Mouse (Mus musculus) midbrain, embryonic 13.5 days (tissue): ENCODE data around the gene Cpb2. TPM values are rescaled to one million over a fixed set of nuclear protein-coding genes. Genes with fewer than 3 reads are reported as not detected.

ENCODE experiments used
- ATAC-seq: fragments of 200-750 bp; cut with Nextera tagmentation; 2 replicates; pipeline ENCODE4 v1.8.0; 2017; ENCODE audit warnings: mild to moderate bottlenecking, moderate TSS enrichment, moderate library complexity
- H3K27ac ChIP-seq: fragments of 300-500 bp; sonication (generic); 2 replicates; pipeline ENCODE4 v1.5.1; 2015; ENCODE audit warnings: inconsistent platforms, mild to moderate bottlenecking, moderate library complexity
- H3K27me3 ChIP-seq: fragments of 300-500 bp; sonication (generic); 2 replicates; pipeline ENCODE4 v1.6.1; 2015; ENCODE audit warnings: mild to moderate bottlenecking, inconsistent platforms
- H3K36me3 ChIP-seq: fragments of 300-500 bp; sonication (generic); 2 replicates; pipeline ENCODE4 v1.6.1; 2015; ENCODE audit warnings: mild to moderate bottlenecking, inconsistent platforms
- H3K4me1 ChIP-seq: fragments of 300-500 bp; sonication (generic); replicated peaks from 2 replicates; pipeline ENCODE4 v1.6.1; 2015; ENCODE audit warnings: inconsistent platforms
- H3K4me2 ChIP-seq: fragments of 300-500 bp; sonication (generic); replicated peaks from 2 replicates; pipeline ENCODE4 v1.6.1; 2015; ENCODE audit warnings: moderate library complexity, mild to moderate bottlenecking, inconsistent platforms
- H3K4me3 ChIP-seq: fragments of 300-500 bp; sonication (generic); replicated peaks from 2 replicates; pipeline ENCODE4 v1.5.1; 2015; ENCODE audit warnings: mild to moderate bottlenecking, inconsistent platforms
- H3K9ac ChIP-seq: fragments of 300-500 bp; sonication (generic); replicated peaks from 2 replicates; pipeline ENCODE4 v1.6.1; 2015; ENCODE audit warnings: mild to moderate bottlenecking, inconsistent platforms
- H3K9me3 ChIP-seq: fragments of 300-500 bp; sonication (generic); 2 replicates; pipeline ENCODE4 v1.6.1; 2016; ENCODE audit warnings: mild to moderate bottlenecking, inconsistent platforms
- WGBS: fragments of 180-500 bp; shearing (Covaris S2); methylation state at CpG from one replicate; pipeline ENCODE4 v1.1.7; 2015; 5-methylcytosine and 5-hydroxymethylcytosine counted together
- polyA plus RNA-seq: library from polyadenylated mRNA; unstranded; fragments of >200 nt; fragmentation: Nextera tagmentation; extraction: Ambion mirVana; gene quantifications from 2 replicates; pipeline ENCODE4 v1.2.1, GENCODE M21; 2015

The Cpb2 gene
- polyA plus RNA-seq: 0.19 TPM in 1 of 2 replicates, not detected in the other

DNA sequence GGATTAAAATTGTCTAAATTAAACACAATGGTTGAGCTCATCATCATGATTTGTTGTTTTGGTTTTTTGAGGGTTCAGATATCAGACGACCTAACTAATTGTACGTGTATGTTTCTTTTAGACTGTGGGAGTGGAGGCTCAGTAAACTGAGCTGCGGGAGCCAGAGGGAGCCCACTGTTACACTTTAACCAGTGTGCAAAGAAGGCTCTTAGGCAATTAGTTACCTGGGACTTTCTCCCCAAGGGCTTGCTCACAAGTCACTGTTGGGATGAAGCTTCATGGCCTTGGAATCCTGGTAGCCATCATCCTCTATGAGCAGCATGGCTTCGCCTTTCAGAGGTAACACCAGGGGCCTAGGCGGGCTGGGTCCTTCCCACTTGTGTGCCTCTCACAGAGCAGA is at the start of gene Cpb2:
TSS of gene Cpb2 (plus strand) at position 201 of the 400 bp plus-strand sequence.
- no peak within 1 kb of the TSS for H3K4me2 ChIP-seq
- H3K9me3 ChIP-seq: no peaks in the 10 kb centered on the region
- no peak within 1 kb of the TSS for H3K4me3 ChIP-seq
- 0 out of 2 replicates have a peak, but pooled peaks cover 1% of the 10 kb centered on the region for H3K4me1 ChIP-seq
- 94% methylated on average over 5 of the region's 5 CpGs for WGBS
- no peak within 1 kb of the TSS for H3K27ac ChIP-seq
- H3K36me3 ChIP-seq: no peaks in the 10 kb centered on the region
- no peak within 1 kb of the TSS for H3K9ac ChIP-seq
- ATAC-seq: no peak
- peaks cover 9% of the 10 kb centered on the region; the same call in 1 of the 2 replicates for H3K27me3 ChIP-seq

DNA sequence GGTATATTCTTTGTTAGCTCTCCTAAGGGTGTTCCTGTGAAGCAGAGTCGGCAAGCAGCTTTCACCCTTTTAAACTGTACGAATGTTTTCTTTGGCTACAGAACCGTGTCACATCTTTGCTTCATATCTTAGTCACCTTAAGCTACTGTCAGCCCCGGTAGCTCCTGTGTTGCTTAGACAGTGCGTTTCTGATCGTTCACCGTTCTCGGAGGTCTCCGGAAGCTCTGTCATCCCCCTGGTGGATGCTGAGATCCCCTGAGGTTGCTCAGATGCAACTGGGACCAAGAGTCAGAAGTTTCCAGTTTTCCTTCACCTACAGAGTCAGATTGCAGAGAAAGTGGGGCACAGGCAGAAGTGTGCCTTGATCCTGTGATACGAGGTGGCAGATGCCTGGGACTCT is 49.7 kb upstream of the Cpb2 start:
- Histone ChIP-seq H3K27me3 (no peaks in the 10 kb centered on the region), H3K9ac (no peak overlapping the region), H3K4me3 (no peak overlapping the region), H3K4me2 (no peak overlapping the region), H3K27ac (no peak overlapping the region), H3K36me3 (no peaks in the 10 kb centered on the region), H3K9me3 (no peaks in the 10 kb centered on the region), H3K4me1 (no peaks in the 10 kb centered on the region)
- WGBS: 92% methylated on average over 10 of the region's 10 CpGs
- no peak for ATAC-seq

DNA sequence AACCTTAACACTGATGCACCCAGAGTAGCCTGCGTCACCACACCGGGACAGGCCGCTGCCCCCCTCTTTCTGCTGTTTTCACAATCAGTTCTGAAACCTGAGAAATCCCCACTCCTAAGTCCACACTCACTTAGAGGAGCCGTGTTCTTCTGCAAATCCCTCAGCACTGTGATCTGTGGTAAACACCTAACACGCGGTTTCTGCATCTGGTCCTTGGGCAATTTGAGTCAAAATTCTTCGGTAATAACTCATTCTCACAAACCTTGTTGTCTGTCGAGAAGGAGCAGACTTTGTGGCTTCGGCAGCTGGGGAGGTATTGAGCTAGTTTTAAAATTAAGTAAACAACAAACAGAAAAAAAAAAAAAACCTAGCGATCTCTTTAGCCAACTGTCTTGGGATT is 49.2 kb upstream of the Cpb2 start:
- ATAC-seq: no peak
- no peak overlapping the region for H3K4me3 ChIP-seq
- no peaks in the 10 kb centered on the region for H3K36me3 ChIP-seq
- H3K4me1 ChIP-seq: no peaks in the 10 kb centered on the region
- H3K9ac ChIP-seq: no peak overlapping the region
- 90% methylated on average over 10 of the region's 10 CpGs for WGBS
- H3K27me3 ChIP-seq: no peaks in the 10 kb centered on the region
- no peak overlapping the region for H3K27ac ChIP-seq
- H3K9me3 ChIP-seq: no peaks in the 10 kb centered on the region
- H3K4me2 ChIP-seq: no peak overlapping the region

DNA sequence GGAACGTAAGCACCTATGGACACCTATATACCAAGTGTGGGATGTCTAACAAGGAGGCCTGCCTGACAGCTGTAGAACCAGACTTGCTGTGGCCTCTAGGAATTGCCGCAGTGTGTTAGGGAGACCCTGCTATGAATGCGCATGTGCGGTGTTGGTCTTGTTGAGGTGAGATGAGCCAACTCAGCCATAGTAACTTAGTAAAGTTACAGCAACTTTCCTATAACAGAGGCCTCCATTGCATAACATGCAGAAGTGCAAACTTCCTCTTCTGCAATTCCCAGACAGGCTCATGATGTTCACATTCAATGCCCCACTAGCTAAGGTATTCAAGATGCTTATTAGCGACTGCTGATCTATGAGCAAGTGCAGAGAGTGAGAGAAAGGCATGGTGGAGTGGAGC is 46.6 kb upstream of the Cpb2 start:
- Histone ChIP-seq H3K4me3 (no peak overlapping the region), H3K36me3 (no peaks in the 10 kb centered on the region), H3K9me3 (no peaks in the 10 kb centered on the region), H3K27me3 (no peaks in the 10 kb centered on the region), H3K27ac (no peak overlapping the region), H3K4me1 (no peaks in the 10 kb centered on the region), H3K9ac (no peak overlapping the region), H3K4me2 (no peak overlapping the region)
- WGBS: 88% methylated on average over 5 of the region's 5 CpGs
- no peak for ATAC-seq

DNA sequence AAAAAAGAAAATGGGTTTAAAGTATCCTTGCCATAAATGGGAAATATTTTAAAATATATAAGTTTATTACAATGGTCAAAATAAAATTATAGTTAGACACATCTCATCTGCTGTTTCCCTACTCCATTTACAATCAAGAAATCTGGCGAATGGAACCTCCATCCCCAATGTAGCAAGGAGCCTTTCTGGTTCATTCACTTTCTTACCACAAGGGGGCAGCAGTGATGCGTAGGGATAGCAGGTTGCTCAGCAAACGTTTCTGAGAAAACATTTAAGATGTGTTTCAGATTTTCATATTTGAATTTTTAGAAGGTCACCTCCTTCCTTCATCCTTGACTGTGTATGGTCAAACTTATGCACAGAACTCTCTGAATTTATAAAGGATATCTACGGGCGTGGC is 45.1 kb upstream of the Cpb2 start:
- no peaks in the 10 kb centered on the region for H3K27me3 ChIP-seq
- H3K9ac ChIP-seq: no peak overlapping the region
- WGBS: 43% methylated on average over 5 of the region's 5 CpGs
- no peak overlapping the region for H3K27ac ChIP-seq
- H3K4me1 ChIP-seq: no peaks in the 10 kb centered on the region
- no peaks in the 10 kb centered on the region for H3K36me3 ChIP-seq
- no peaks in the 10 kb centered on the region for H3K9me3 ChIP-seq
- no peak for ATAC-seq
- H3K4me3 ChIP-seq: no peak overlapping the region
- no peak overlapping the region for H3K4me2 ChIP-seq

DNA sequence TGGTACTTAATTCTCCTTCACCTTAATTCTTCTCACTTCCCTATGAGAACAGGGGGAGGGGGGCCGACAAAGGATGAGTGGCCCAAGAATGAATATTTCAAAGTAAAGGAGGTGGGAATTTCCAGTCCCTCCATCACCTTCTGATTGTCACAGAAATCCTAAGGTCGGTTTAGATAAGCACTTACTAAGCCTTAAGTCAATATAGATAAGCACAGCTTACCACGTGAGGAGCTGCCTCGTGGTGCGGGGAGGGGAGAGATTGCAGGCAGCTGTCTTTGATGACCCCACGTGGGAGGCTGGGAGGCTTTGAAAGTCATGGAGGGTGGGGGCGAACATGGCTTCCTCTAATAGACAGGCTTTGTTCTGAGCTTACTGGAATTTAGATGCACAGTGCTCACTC is 44.4 kb upstream of the Cpb2 start:
- no peaks in the 10 kb centered on the region for H3K9me3 ChIP-seq
- H3K4me3 ChIP-seq: no peak overlapping the region
- peak; percentile 37; the same call in 1 of the 2 replicates for ATAC-seq
- no peak overlapping the region for H3K27ac ChIP-seq
- no peaks in the 10 kb centered on the region for H3K27me3 ChIP-seq
- H3K36me3 ChIP-seq: no peaks in the 10 kb centered on the region
- no peak overlapping the region for H3K9ac ChIP-seq
- WGBS: 65% methylated on average over 7 of the region's 7 CpGs
- H3K4me2 ChIP-seq: no peak overlapping the region
- H3K4me1 ChIP-seq: no peaks in the 10 kb centered on the region

DNA sequence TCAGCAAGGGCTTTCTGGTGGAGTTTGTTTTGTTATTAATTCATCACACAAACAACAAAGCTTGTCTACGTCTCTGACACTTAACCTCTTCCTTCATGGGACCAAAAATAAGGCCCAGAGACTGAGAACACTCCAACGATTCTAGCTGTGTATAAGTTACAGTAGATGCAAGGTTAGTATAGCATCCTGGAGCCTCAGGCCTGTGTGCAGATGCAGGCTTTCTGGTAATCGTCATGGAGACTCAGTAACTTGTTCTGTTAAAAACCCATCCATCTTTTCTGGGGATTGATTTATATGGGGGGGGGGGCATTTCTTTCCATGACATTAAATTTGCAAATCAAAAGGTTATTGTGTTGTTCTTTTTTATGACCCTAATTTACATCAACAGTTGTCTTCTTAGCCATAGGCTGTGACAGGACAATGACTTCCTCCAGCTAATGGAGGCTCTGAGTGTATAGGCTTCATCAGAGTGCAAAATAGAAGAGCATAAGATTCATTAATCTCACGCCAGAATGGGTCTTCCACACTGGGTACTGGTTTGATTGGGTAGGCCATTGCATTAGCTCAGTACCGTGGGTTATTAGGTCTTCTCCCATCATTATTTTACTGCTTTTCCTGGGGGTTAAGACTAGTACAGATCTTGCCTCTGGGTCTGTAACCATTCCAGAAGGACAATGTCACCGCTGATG is 36.6 kb upstream of the Cpb2 start:
- no peak overlapping the region for H3K27ac ChIP-seq
- no peaks in the 10 kb centered on the region for H3K36me3 ChIP-seq
- H3K4me2 ChIP-seq: no peak overlapping the region
- H3K27me3 ChIP-seq: no peaks in the 10 kb centered on the region
- H3K4me1 ChIP-seq: 0 out of 2 replicates have a peak, but pooled peaks cover 3% of the 10 kb centered on the region
- no peak overlapping the region for H3K4me3 ChIP-seq
- no peak for ATAC-seq
- WGBS: 84% methylated on average over 6 of the region's 6 CpGs
- H3K9ac ChIP-seq: no peak overlapping the region
- no peaks in the 10 kb centered on the region for H3K9me3 ChIP-seq

DNA sequence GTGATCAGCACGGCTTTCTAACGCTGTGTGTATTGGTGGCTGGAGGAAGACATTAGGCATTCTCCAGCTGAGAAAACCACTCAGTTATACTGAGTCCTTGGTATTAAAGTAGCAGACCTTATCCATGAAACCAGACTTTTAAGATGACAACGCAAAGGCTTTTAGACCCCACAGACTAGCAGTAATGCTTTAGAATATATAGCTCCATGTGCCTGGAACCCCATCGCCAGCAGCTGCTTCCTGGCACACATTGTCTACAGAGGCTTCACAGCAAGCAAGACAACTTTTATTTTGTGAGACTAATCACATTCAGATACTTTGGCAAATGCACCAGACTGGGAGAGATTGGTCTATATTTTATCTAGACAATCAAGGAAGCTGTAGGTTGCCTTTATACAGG is 35.8 kb upstream of the Cpb2 start:
- H3K27me3 ChIP-seq: no peaks in the 10 kb centered on the region
- 98% methylated on average over 4 of the region's 4 CpGs for WGBS
- H3K9me3 ChIP-seq: no peaks in the 10 kb centered on the region
- no peak overlapping the region for H3K27ac ChIP-seq
- H3K4me3 ChIP-seq: no peak overlapping the region
- H3K4me2 ChIP-seq: no peak overlapping the region
- no peak for ATAC-seq
- H3K9ac ChIP-seq: no peak overlapping the region
- H3K4me1 ChIP-seq: 0 out of 2 replicates have a peak, but pooled peaks cover 3% of the 10 kb centered on the region
- no peaks in the 10 kb centered on the region for H3K36me3 ChIP-seq

DNA sequence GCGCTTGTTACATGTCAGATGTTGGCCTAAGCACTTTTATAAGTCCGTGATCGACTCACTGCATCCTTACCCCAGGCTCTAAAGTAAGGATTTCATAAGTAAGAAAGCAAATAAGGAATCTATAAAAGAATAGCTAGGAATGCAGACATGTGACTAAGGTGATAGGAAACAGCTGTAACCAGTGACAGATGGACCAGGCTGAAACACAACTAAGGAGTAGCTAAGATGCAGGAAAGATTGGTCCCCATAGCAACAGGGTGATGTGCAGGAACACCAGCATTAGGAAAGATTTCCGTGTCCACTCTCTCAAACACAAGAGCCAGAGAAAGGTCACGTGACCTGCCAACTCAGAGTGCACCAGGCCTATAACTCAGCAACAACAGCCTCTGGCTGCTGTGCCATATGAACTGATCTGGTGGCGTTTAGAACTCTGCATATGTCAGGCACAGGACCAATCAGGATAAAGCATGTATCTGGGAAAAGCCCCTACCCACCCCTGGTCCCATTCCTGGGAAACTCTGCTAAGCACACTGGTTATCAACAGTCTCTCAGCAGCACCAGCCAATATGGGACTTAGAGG is 33.4 kb upstream of the Cpb2 start:
- Histone ChIP-seq H3K27ac (no peak overlapping the region), H3K4me2 (no peak overlapping the region), H3K9me3 (no peaks in the 10 kb centered on the region), H3K4me1 (0 out of 2 replicates have a peak, but pooled peaks cover 3% of the 10 kb centered on the region), H3K36me3 (no peaks in the 10 kb centered on the region), H3K9ac (no peak overlapping the region), H3K27me3 (no peaks in the 10 kb centered on the region), H3K4me3 (no peak overlapping the region)
- 79% methylated on average over 6 of the region's 6 CpGs for WGBS
- no peak for ATAC-seq

DNA sequence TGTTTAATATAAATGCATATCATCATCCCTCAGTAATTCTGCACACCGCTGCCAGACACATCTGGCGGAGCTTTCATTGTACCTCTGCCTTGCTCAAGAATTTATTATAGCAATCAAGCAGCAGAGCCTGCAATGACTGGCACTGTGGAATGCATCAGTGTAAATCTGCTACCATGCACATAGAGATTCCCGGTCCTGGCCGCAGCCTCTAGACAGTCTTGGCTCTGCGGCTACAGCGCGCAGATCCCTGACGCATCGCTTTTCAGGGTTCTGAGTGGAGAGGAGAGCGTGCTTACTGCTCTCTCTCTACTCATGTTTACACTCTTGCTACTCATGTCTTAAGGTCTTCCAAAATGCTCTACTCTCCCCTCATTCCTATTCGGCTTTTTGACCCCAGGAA is 28.3 kb upstream of the Cpb2 start:
- H3K4me1 ChIP-seq: no peaks in the 10 kb centered on the region
- no peak overlapping the region for H3K4me3 ChIP-seq
- 85% methylated on average over 11 of the region's 11 CpGs for WGBS
- no peaks in the 10 kb centered on the region for H3K9me3 ChIP-seq
- no peak overlapping the region for H3K9ac ChIP-seq
- peak overlapping the region; percentile 14; the same call in 1 of the 2 replicates for H3K27ac ChIP-seq
- no peaks in the 10 kb centered on the region for H3K36me3 ChIP-seq
- H3K27me3 ChIP-seq: no peaks in the 10 kb centered on the region
- H3K4me2 ChIP-seq: no peak overlapping the region
- ATAC-seq: no peak

DNA sequence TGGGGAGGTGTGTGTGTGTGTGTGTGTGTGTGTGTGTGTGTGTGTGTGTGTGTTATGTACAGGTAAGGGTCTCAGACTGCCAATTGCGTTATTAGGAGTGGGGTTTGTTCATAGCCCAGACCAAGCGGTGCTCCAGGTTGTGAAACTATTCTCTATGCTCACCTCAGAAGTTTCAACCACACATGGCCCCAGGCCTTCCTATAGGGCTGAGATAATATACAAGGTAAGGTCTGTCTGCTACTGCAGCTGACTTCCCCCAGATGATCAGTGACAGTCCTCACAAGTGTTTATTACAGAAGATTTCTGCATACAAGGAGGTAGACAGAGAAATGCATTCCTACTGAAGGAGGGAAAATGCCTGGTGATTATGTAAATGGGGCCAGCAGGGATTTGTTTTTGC is 23.2 kb upstream of the Cpb2 start:
- H3K4me1 ChIP-seq: peaks cover 6% of the 10 kb centered on the region
- H3K9ac ChIP-seq: no peak overlapping the region
- 90% methylated on average over 2 of the region's 2 CpGs for WGBS
- no peak overlapping the region for H3K4me2 ChIP-seq
- no peaks in the 10 kb centered on the region for H3K9me3 ChIP-seq
- ATAC-seq: peak; percentile 38; the same call in 1 of the 2 replicates
- peak overlapping the region; percentile 15; the same call in 1 of the 2 replicates for H3K27ac ChIP-seq
- no peaks in the 10 kb centered on the region for H3K36me3 ChIP-seq
- 0 out of 2 replicates have a peak, but pooled peaks cover 2% of the 10 kb centered on the region for H3K27me3 ChIP-seq
- H3K4me3 ChIP-seq: no peak overlapping the region

DNA sequence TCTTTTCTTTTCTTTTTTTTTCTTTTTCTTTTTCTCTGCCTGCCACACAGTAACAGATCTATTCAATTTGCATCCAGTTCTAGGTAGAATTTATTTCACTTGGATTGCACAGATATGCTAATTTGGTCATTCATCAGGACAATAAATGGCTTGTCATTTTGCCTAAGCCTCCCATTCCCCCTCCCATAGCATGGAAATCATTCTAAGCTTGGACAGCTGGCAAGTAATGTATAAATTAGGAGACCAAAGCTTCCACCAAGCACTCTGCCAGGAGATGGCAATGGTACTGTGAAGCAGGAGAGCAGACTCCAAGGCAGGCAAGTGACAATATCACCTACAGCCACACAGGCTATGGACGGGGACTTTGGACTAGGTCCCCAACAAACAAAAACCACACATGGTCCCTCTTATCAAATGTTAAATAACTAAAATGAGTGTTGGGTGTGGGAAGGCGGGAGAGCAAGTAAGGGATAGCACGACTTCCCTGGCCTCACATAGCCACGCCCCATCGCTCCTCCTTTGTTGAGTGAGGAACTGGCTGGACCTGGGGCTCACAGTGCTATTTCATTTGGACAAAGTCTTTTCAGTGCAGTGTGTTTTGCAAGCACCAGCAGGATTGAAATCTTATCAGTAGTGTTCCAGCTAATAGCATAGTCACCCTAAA is 22.7 kb upstream of the Cpb2 start:
- Histone ChIP-seq H3K27me3 (0 out of 2 replicates have a peak, but pooled peaks cover 2% of the 10 kb centered on the region), H3K4me2 (no peak overlapping the region), H3K36me3 (no peaks in the 10 kb centered on the region), H3K4me3 (no peak overlapping the region), H3K4me1 (peaks cover 6% of the 10 kb centered on the region), H3K27ac (0 out of 2 replicates have a peak overlapping the region, but pooled peaks have one; percentile 30), H3K9ac (no peak overlapping the region), H3K9me3 (no peaks in the 10 kb centered on the region)
- WGBS: 64% methylated on average over 5 of the region's 5 CpGs
- peak; percentile 85 for ATAC-seq
